Mouse (Mus musculus) C2C12 (cell line): ENCODE measurements around the gene Sept1.

Source experiments
- CTCF ChIP-seq: IDR thresholded peaks from one replicate; pipeline ENCODE4 v1.5.1; 2011; ENCODE audit not compliant: control insufficient read depth, insufficient read depth, insufficient read length
- MYOG ChIP-seq: IDR thresholded peaks from one replicate; pipeline ENCODE4 v1.6.1; 2011; ENCODE audit not compliant: control insufficient read depth, insufficient read length; ENCODE audit errors: extremely low read depth
- USF1 ChIP-seq: IDR thresholded peaks from one replicate; pipeline ENCODE4 v1.6.1; 2011; ENCODE audit warnings: low read depth, mild to moderate bottlenecking, control low read depth, moderate library complexity

GRCm38 (mm10) chr7:127271093-127271492 lies 38.2 kb upstream of the Sept1 start:
- TF ChIP-seq CTCF (no peak), USF1 (no peak), MYOG (no peak)
